Mouse (Mus musculus): ENCODE measurements around the gene Ctsd. TPM values are rescaled to one million over a fixed set of nuclear protein-coding genes. Genes with fewer than 3 reads are reported as not detected.
"Not testable (repeated sequence)": the region's sequence is repeated elsewhere in the genome, so short reads cannot be mapped to it uniquely, and the experiment has no call there.

The Ctsd gene
- polyA plus RNA-seq, 1 experiment from 2014 or later = 210 TPM

GRCm38 (mm10) chr7:142418679-142419078 is 30.8 kb upstream of the Ctsd start:
- no peak overlapping the region for H3K27ac ChIP-seq
- H3K9me3 ChIP-seq = no peaks in the 10 kb centered on the region
- H3K36me3 ChIP-seq = no peaks in the 10 kb centered on the region
- WGBS = 88% methylated on average over 8 of the region's 8 CpGs
- H3K4me1 ChIP-seq = no peaks in the 10 kb centered on the region
- no peak for ATAC-seq (ENCODE audit: insufficient number of reproducible peaks, insufficient read depth, low FRiP score, low TSS enrichment, low read depth)
- H3K9ac ChIP-seq = no peak overlapping the region
- H3K4me2 ChIP-seq = no peak overlapping the region
- no peaks in the 10 kb centered on the region for H3K27me3 ChIP-seq
- H3K4me3 ChIP-seq = no peak overlapping the region

- Histone ChIP-seq H3K36me3 (no peaks in the 10 kb centered on the region), H3K27me3 (no peaks in the 10 kb centered on the region), H3K9ac (no peak overlapping the region), H3K4me1 (no peaks in the 10 kb centered on the region), H3K27ac (no peak overlapping the region), H3K9me3 (no peaks in the 10 kb centered on the region), H3K4me3 (no peak overlapping the region), H3K4me2 (no peak overlapping the region)
- no peak for ATAC-seq (ENCODE audit: insufficient number of reproducible peaks, insufficient read depth, low FRiP score, low TSS enrichment, low read depth)
- 89% methylated on average over 2 of the region's 2 CpGs for WGBS
These were observed 30.2 kb upstream of the Ctsd start for GRCm38 (mm10) chr7:142418027-142418426.

GRCm38 (mm10) chr7:142416225-142416624 is 28.4 kb upstream of the Ctsd start:
- H3K27ac ChIP-seq = no peak overlapping the region
- H3K27me3 ChIP-seq = no peaks in the 10 kb centered on the region
- no peaks in the 10 kb centered on the region for H3K4me1 ChIP-seq
- no peaks in the 10 kb centered on the region for H3K9me3 ChIP-seq
- H3K36me3 ChIP-seq = no peaks in the 10 kb centered on the region
- H3K9ac ChIP-seq = no peak overlapping the region
- no peak overlapping the region for H3K4me3 ChIP-seq
- H3K4me2 ChIP-seq = no peak overlapping the region
- no peak for ATAC-seq (ENCODE audit: insufficient number of reproducible peaks, insufficient read depth, low FRiP score, low TSS enrichment, low read depth)
- 65% methylated on average over 3 of the region's 3 CpGs for WGBS

- H3K4me2 ChIP-seq = no peak overlapping the region
- 58% methylated on average over 4 of the region's 4 CpGs for WGBS
- no peak overlapping the region for H3K9ac ChIP-seq
- H3K4me1 ChIP-seq = no peaks in the 10 kb centered on the region
- no peak overlapping the region for H3K4me3 ChIP-seq
- H3K27me3 ChIP-seq = no peaks in the 10 kb centered on the region
- ATAC-seq (ENCODE audit: insufficient number of reproducible peaks, insufficient read depth, low FRiP score, low TSS enrichment, low read depth) = no peak
- no peaks in the 10 kb centered on the region for H3K36me3 ChIP-seq
- no peaks in the 10 kb centered on the region for H3K9me3 ChIP-seq
- H3K27ac ChIP-seq = no peak overlapping the region
These were observed 27.5 kb upstream of the Ctsd start for GRCm38 (mm10) chr7:142415314-142415713.

GRCm38 (mm10) chr7:142413285-142413684 is 25.4 kb upstream of the Ctsd start:
- Histone ChIP-seq H3K27ac (no peak overlapping the region), H3K9me3 (no peaks in the 10 kb centered on the region), H3K4me1 (no peaks in the 10 kb centered on the region), H3K9ac (no peak overlapping the region), H3K27me3 (no peaks in the 10 kb centered on the region), H3K4me3 (no peak overlapping the region), H3K36me3 (no peaks in the 10 kb centered on the region), H3K4me2 (no peak overlapping the region)
- WGBS = 89% methylated on average over 6 of the region's 6 CpGs
- no peak for ATAC-seq (ENCODE audit: insufficient number of reproducible peaks, insufficient read depth, low FRiP score, low TSS enrichment, low read depth)

GRCm38 (mm10) chr7:142409603-142410002 is 21.8 kb upstream of the Ctsd start:
- H3K36me3 ChIP-seq = no peaks in the 10 kb centered on the region
- no peaks in the 10 kb centered on the region for H3K27me3 ChIP-seq
- H3K4me2 ChIP-seq = no peak overlapping the region
- no peak for ATAC-seq (ENCODE audit: insufficient number of reproducible peaks, insufficient read depth, low FRiP score, low TSS enrichment, low read depth)
- WGBS = 81% methylated on average over 3 of the region's 3 CpGs
- H3K9ac ChIP-seq = no peak overlapping the region
- H3K4me3 ChIP-seq = no peak overlapping the region
- no peaks in the 10 kb centered on the region for H3K9me3 ChIP-seq
- no peaks in the 10 kb centered on the region for H3K4me1 ChIP-seq
- H3K27ac ChIP-seq = no peak overlapping the region

- no peak overlapping the region for H3K27ac ChIP-seq
- no peaks in the 10 kb centered on the region for H3K36me3 ChIP-seq
- H3K27me3 ChIP-seq = no peaks in the 10 kb centered on the region
- no peak overlapping the region for H3K9ac ChIP-seq
- no peaks in the 10 kb centered on the region for H3K9me3 ChIP-seq
- no peak overlapping the region for H3K4me2 ChIP-seq
- no peak for ATAC-seq (ENCODE audit: insufficient number of reproducible peaks, insufficient read depth, low FRiP score, low TSS enrichment, low read depth)
- 91% methylated on average over 8 of the region's 8 CpGs for WGBS
- no peak overlapping the region for H3K4me3 ChIP-seq
- no peaks in the 10 kb centered on the region for H3K4me1 ChIP-seq
These were observed 20.8 kb upstream of the Ctsd start for GRCm38 (mm10) chr7:142408686-142409085.

- WGBS = 57% methylated on average over 4 of the region's 4 CpGs
- H3K4me1 ChIP-seq = no peaks in the 10 kb centered on the region
- no peak overlapping the region for H3K27ac ChIP-seq
- H3K9ac ChIP-seq = no peak overlapping the region
- ATAC-seq (ENCODE audit: insufficient number of reproducible peaks, insufficient read depth, low FRiP score, low TSS enrichment, low read depth) = no peak
- no peaks in the 10 kb centered on the region for H3K9me3 ChIP-seq
- H3K36me3 ChIP-seq = no peaks in the 10 kb centered on the region
- H3K4me2 ChIP-seq = no peak overlapping the region
- no peak overlapping the region for H3K4me3 ChIP-seq
- H3K27me3 ChIP-seq = no peaks in the 10 kb centered on the region
These were observed 20.1 kb upstream of the Ctsd start for GRCm38 (mm10) chr7:142407935-142408334.

GRCm38 (mm10) chr7:142405134-142405533 is 17.3 kb upstream of the Ctsd start:
- WGBS = 89% methylated on average over 5 of the region's 5 CpGs
- H3K27me3 ChIP-seq; ATAC-seq (ENCODE audit: insufficient number of reproducible peaks, insufficient read depth, low FRiP score, low TSS enrichment, low read depth); H3K4me1 ChIP-seq; H3K4me2 ChIP-seq; H3K4me3 ChIP-seq; H3K27ac ChIP-seq; H3K9ac ChIP-seq; H3K36me3 ChIP-seq; H3K9me3 ChIP-seq: not testable (repeated sequence)

GRCm38 (mm10) chr7:142403591-142403990 is 15.8 kb upstream of the Ctsd start:
- WGBS = 78% methylated on average over 4 of the region's 4 CpGs
- Histone ChIP-seq H3K9ac (no peak overlapping the region), H3K4me2 (no peak overlapping the region), H3K36me3 (no peaks in the 10 kb centered on the region), H3K4me3 (no peak overlapping the region), H3K9me3 (no peaks in the 10 kb centered on the region), H3K27me3 (no peaks in the 10 kb centered on the region), H3K27ac (no peak overlapping the region), H3K4me1 (0 out of 2 replicates have a peak, but pooled peaks cover 6% of the 10 kb centered on the region)
- no peak for ATAC-seq (ENCODE audit: insufficient number of reproducible peaks, insufficient read depth, low FRiP score, low TSS enrichment, low read depth)

GRCm38 (mm10) chr7:142400750-142401142 is 12.9 kb upstream of the Ctsd start:
- 37% methylated on average over 7 of the region's 7 CpGs for WGBS
- no peaks in the 10 kb centered on the region for H3K27me3 ChIP-seq
- H3K36me3 ChIP-seq = no peaks in the 10 kb centered on the region
- no peak overlapping the region for H3K4me2 ChIP-seq
- 0 out of 2 replicates have a peak, but pooled peaks cover 6% of the 10 kb centered on the region for H3K4me1 ChIP-seq
- no peak overlapping the region for H3K27ac ChIP-seq
- H3K9me3 ChIP-seq = no peaks in the 10 kb centered on the region
- ATAC-seq (ENCODE audit: insufficient number of reproducible peaks, insufficient read depth, low FRiP score, low TSS enrichment, low read depth) = no peak
- no peak overlapping the region for H3K9ac ChIP-seq
- no peak overlapping the region for H3K4me3 ChIP-seq

GRCm38 (mm10) chr7:142400112-142400749 is 12.4 kb upstream of the Ctsd start:
- H3K9me3 ChIP-seq = no peaks in the 10 kb centered on the region
- no peak overlapping the region for H3K4me2 ChIP-seq
- no peaks in the 10 kb centered on the region for H3K36me3 ChIP-seq
- H3K4me3 ChIP-seq = no peak overlapping the region
- H3K27ac ChIP-seq = no peak overlapping the region
- no peaks in the 10 kb centered on the region for H3K27me3 ChIP-seq
- 0 out of 2 replicates have a peak, but pooled peaks cover 6% of the 10 kb centered on the region for H3K4me1 ChIP-seq
- no peak for ATAC-seq (ENCODE audit: insufficient number of reproducible peaks, insufficient read depth, low FRiP score, low TSS enrichment, low read depth)
- H3K9ac ChIP-seq = no peak overlapping the region
- 67% methylated on average over 7 of the region's 7 CpGs for WGBS

Measured in embryonic facial prominence, embryonic 13.5 days (tissue).